ENCODE assay signal across 9 mouse cellular contexts in the genomic region with DNA sequence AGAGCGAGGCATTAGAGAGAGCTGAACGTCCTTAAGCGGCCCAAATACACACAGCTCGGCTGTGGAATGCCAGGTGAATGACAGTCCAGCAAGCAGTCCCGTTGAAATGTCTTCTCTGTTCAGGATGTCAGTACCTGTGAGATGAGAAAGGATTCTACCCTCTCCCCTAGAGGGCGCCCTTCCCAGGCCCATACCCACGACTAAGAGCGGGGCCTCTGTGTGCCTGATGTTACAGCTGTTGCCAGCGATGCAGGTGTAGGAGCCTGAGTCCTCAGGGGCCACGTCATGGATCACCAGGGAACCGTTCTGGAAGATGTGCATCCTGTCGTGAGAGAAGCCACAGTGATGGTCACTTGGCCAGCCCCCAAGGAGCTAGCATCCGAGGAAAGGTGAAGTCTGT. TPM values are rescaled to one million over a fixed set of nuclear protein-coding genes. Genes with fewer than 3 reads are reported as not detected.
DNase-seq lines count a peak whose midpoint lies in the region; ATAC-seq and TF ChIP-seq lines count a peak whose summit lies in the region.
"Had no signal": no experiment of that assay in that cellular context is flagged by ENCODE, and none has a peak within 500 bp of the region (broad histone marks: within the 10 kb centered on the region; RNA-seq: fewer than 3 reads in every experiment).

No protein-coding gene starts in this region.

- TF ChIP-seq CTCF in liver, adult 2 months (IDR thresholded peaks at IDR 0.05; ENCODE audit: low read depth, low read length), result peak; percentile 61
- TF ChIP-seq CTCF in stomach, postnatal 0 days (IDR thresholded peaks at IDR 0.05; ENCODE audit: low read depth), result peak; percentile 71

- H3K79me2 ChIP-seq in liver, adult 2 months (ENCODE audit: control insufficient read depth, insufficient read depth, low read length), result no peaks in the 10 kb centered on the region

- no peak overlapping the region for H3K9ac ChIP-seq in liver, adult 2 months (ENCODE audit: low read depth, low read length)
- H3K9ac ChIP-seq in stomach, postnatal 0 days (ENCODE audit: low read length), result no peak overlapping the region
- H3K9ac ChIP-seq: limb, embryonic 12.5 days had no signal

- 82% methylated on average over 13 of the region's 13 CpGs for WGBS in liver, adult 2 months
- WGBS in stomach, postnatal 0 days, result 78% methylated on average over 13 of the region's 13 CpGs

- DNase-seq in liver, adult 2 months (ENCODE audit: extremely low read depth, low read depth, low spot score), result no peak
- DNase-seq in liver, result no peak
- DNase-seq in R1 (ENCODE audit: low read depth, low spot score), result peak; percentile 57
- peak; percentile 41 for DNase-seq in kidney, postnatal 10 days
- DNase-seq in stomach, postnatal 0 days (ENCODE audit: low spot score), result peak; percentile 48
- DNase-seq in right cerebral cortex, postnatal 36 days (ENCODE audit: low spot score in 2 of 2), result no peak
- DNase-seq in frontal cortex, postnatal 10 days (ENCODE audit: low spot score in 2 of 2), result no peak
- DNase-seq: right cerebral cortex, postnatal 4 days had no signal

- no peak overlapping the region for H3K27ac ChIP-seq in liver, adult 2 months (replicated peaks; ENCODE audit: insufficient read depth, low read depth, low read length)
- H3K27ac ChIP-seq in stomach, postnatal 0 days (replicated peaks), result no peak overlapping the region
- H3K27ac ChIP-seq: limb, embryonic 12.5 days had no signal

- H3K4me2 ChIP-seq in stomach, postnatal 0 days (replicated peaks; ENCODE audit: low read depth), result no peak overlapping the region
- H3K4me2 ChIP-seq: limb, embryonic 12.5 days had no signal

- H3K4me1 ChIP-seq in liver, adult 2 months (ENCODE audit: control insufficient read depth, insufficient read depth, low read length), result no peaks in the 10 kb centered on the region
- H3K4me1 ChIP-seq in stomach, postnatal 0 days (replicated peaks; ENCODE audit: control insufficient read depth, insufficient read depth), result no peaks in the 10 kb centered on the region
- H3K4me1 ChIP-seq: limb, embryonic 12.5 days had no signal

- no peaks in the 10 kb centered on the region for H3K9me3 ChIP-seq in stomach, postnatal 0 days (ENCODE audit: control insufficient read depth, low read length)

- no peak for ATAC-seq in stomach, postnatal 0 days (ENCODE audit: low FRiP score, low TSS enrichment)

- no peak for TF ChIP-seq EP300 in stomach, postnatal 0 days (optimal IDR thresholded peaks at IDR 0.05)

- H3K4me3 ChIP-seq in liver, adult 2 months (ENCODE audit: insufficient read depth, low read depth, low read length), result no peak overlapping the region
- no peak overlapping the region for H3K4me3 ChIP-seq in stomach, postnatal 0 days (ENCODE audit: low read depth, low read length)
- H3K4me3 ChIP-seq: limb, embryonic 12.5 days had no signal

- no peaks in the 10 kb centered on the region for H3K27me3 ChIP-seq in liver, adult 2 months (ENCODE audit: control insufficient read depth, insufficient read depth, low read length)
- H3K27me3 ChIP-seq in stomach, postnatal 0 days (ENCODE audit: control insufficient read depth, insufficient read depth, low read length), result no peaks in the 10 kb centered on the region
- H3K27me3 ChIP-seq: limb, embryonic 12.5 days had no signal

- no peaks in the 10 kb centered on the region for H3K36me3 ChIP-seq in liver, adult 2 months (ENCODE audit: control insufficient read depth, insufficient read depth, low read length)
- H3K36me3 ChIP-seq in stomach, postnatal 0 days (ENCODE audit: control insufficient read depth, insufficient read depth, low read length), result peaks cover 33% of the 10 kb centered on the region

- no peak for TF ChIP-seq POLR2A in liver, adult 2 months (IDR thresholded peaks at IDR 0.05; ENCODE audit: extremely low read depth, insufficient read depth, low read length)

RNA-seq across cellular contexts. Expression of a gene that starts 20.1 kb away (rescaled TPM):
- 3.4 and 5.4 TPM in 2 replicates for total RNA-seq in liver, adult 2 months (2014; rRNA removed)
- polyA plus RNA-seq in liver, adult 2 months (2012; rRNA removed), result 32.2 and 45.6 TPM in 2 replicates
- polyA plus RNA-seq in stomach, postnatal 0 days (2015; fragmentation: Nextera tagmentation; extraction: Ambion mirVana), result 3.7 and 4.3 TPM in 2 replicates

RNA-seq across cellular contexts. Expression of a gene that starts 29.9 kb away (rescaled TPM):
- total RNA-seq in liver, adult 2 months (2014; rRNA removed), result 4.1 and 5.1 TPM in 2 replicates
- polyA plus RNA-seq in liver, adult 2 months (2012; rRNA removed), result 5.7 and 10.1 TPM in 2 replicates
- polyA plus RNA-seq in stomach, postnatal 0 days (2015; fragmentation: Nextera tagmentation; extraction: Ambion mirVana), result 1.9 and 2.6 TPM in 2 replicates

RNA-seq across cellular contexts. Expression of a gene that starts 53.2 kb away (rescaled TPM):
- total RNA-seq in liver, adult 2 months (2014; rRNA removed), result 0.65 and 0.87 TPM in 2 replicates
- polyA plus RNA-seq in liver, adult 2 months (2012; rRNA removed), result 0.40 and 0.66 TPM in 2 replicates
- polyA plus RNA-seq in stomach, postnatal 0 days (2015; fragmentation: Nextera tagmentation; extraction: Ambion mirVana), result 29.4 and 32.1 TPM in 2 replicates

Comparison
In these comparisons a context has a peak if more than half of its experiments do, and no peak if none do; other contexts are left out.
1. DNase-seq: peak in R1 (single experiment), kidney, postnatal 10 days (single experiment) and stomach, postnatal 0 days (single experiment); none in liver, adult 2 months (single experiment), liver (single experiment), right cerebral cortex, postnatal 36 days (0 of 2) and frontal cortex, postnatal 10 days (0 of 2).
2. RNA of a gene that starts 53.2 kb away (polyA plus RNA-seq): 29.4 to 32.1 TPM in stomach, postnatal 0 days; 0.40 to 0.66 TPM in liver, adult 2 months; every median in the first group is over 10 times any median in the second.